Mouse (Mus musculus) liver, embryonic 15.5 days (tissue): ENCODE measurements around the gene H2-Ke6. TPM values are rescaled to one million over a fixed set of nuclear protein-coding genes. Genes with fewer than 3 reads are reported as not detected.
"Not testable (repeated sequence)": the region's sequence is repeated elsewhere in the genome, so short reads cannot be mapped to it uniquely, and the experiment has no call there.

Experiments
- ATAC-seq: fragments of 200-750 bp; cut with Nextera tagmentation; 2 replicates; pipeline ENCODE4 v1.8.0; 2017; ENCODE audit warnings: moderate number of reproducible peaks, mild to moderate bottlenecking, moderate library complexity; ENCODE audit not compliant: insufficient read depth
- H3K27ac ChIP-seq: fragments of 300-500 bp; sonication (generic); replicated peaks from 2 replicates; pipeline ENCODE4 v1.5.1; 2015; ENCODE audit warnings: mild to moderate bottlenecking, inconsistent platforms
- H3K27me3 ChIP-seq: fragments of 300-500 bp; sonication (generic); 2 replicates; pipeline ENCODE4 v1.6.1; 2015; ENCODE audit warnings: mild to moderate bottlenecking, inconsistent platforms
- H3K36me3 ChIP-seq: fragments of 300-500 bp; sonication (generic); replicated peaks from 2 replicates; pipeline ENCODE4 v1.6.1; 2015; ENCODE audit warnings: moderate library complexity, mild to moderate bottlenecking, inconsistent platforms
- H3K4me1 ChIP-seq: fragments of 300-500 bp; sonication (generic); replicated peaks from 2 replicates; pipeline ENCODE4 v1.6.1; 2015; ENCODE audit warnings: inconsistent platforms
- H3K4me2 ChIP-seq: fragments of 300-500 bp; sonication (generic); 2 replicates; pipeline ENCODE4 v1.6.1; 2015; ENCODE audit warnings: moderate library complexity, mild to moderate bottlenecking, inconsistent platforms
- H3K4me3 ChIP-seq: fragments of 300-500 bp; sonication (generic); replicated peaks from 2 replicates; pipeline ENCODE4 v1.5.1; 2015; ENCODE audit warnings: mild to moderate bottlenecking, inconsistent platforms
- H3K9ac ChIP-seq: fragments of 300-500 bp; sonication (generic); 2 replicates; pipeline ENCODE4 v1.6.1; 2015; ENCODE audit warnings: moderate library complexity, mild to moderate bottlenecking, inconsistent platforms
- H3K9me3 ChIP-seq: fragments of 300-500 bp; sonication (generic); replicated peaks from 2 replicates; pipeline ENCODE4 v1.6.1; 2016; ENCODE audit warnings: inconsistent platforms
- WGBS: fragments of 180-500 bp; shearing (Covaris S2); methylation state at CpG from one replicate; pipeline ENCODE4 v1.1.7; 2015; ENCODE audit warnings: mixed read lengths; ENCODE audit not compliant: insufficient replicate concordance; 5-methylcytosine and 5-hydroxymethylcytosine counted together
- polyA plus RNA-seq: library from polyadenylated mRNA; unstranded; fragments of >200 nt; fragmentation: Nextera tagmentation; extraction: Ambion mirVana; gene quantifications from 2 replicates; pipeline ENCODE4 v1.2.1, GENCODE M21; 2015

H2-Ke6 gene
- polyA plus RNA-seq, 1 experiment from 2014 or later: 30.7 TPM

DNA sequence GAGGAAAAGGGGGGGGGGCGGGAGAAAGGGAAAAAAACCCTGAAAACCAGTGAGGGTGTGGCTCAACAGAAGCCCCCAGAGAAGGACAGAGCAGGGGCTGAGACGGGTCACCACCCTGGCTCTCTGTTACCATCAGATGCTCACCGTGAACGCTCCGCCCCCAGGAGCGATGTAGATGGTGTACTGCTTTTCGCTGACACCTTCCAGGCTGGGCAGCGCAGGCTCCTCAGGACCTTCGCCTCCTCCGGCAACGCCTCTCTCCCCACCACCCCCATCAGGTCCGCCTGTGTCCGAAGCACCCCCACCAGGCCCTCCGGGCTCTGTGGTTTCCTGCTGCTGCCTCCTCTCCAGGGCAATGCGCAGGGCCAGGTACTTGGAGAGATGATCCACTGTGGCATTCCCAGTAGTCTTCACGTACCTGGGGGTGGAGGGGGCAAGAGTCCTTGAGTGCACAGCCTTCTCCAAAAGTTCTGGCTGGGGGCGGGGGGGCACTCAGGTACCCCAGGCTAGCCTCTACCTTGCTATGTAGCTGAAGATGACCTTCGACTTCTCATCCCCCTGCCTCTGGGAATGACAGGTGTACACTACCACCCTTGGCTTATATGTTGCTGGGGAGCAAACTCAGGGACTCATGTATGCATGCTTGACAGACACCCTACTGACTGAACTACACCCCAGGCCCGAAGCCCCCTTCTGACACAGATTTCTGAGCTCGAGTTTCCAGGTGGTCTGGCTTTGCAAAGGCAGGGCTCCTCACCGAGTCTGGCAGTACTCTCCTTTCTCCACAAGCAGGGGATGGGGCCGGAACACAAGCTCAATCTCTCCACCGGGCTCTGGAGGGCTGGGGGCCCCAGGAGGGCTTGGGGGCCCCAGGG lies 6.1 kb downstream of the H2-Ke6 start:
- peaks cover 27% of the 10 kb centered on the region for H3K36me3 ChIP-seq
- H3K27me3 ChIP-seq: peaks cover 3% of the 10 kb centered on the region; the same call in 1 of the 2 replicates
- H3K9me3 ChIP-seq: peaks cover 13% of the 10 kb centered on the region
- H3K9ac ChIP-seq: no peak overlapping the region
- peaks cover 32% of the 10 kb centered on the region for H3K4me1 ChIP-seq
- no peak for ATAC-seq
- no peak overlapping the region for H3K27ac ChIP-seq
- no peak overlapping the region for H3K4me2 ChIP-seq
- no peak overlapping the region for H3K4me3 ChIP-seq
- 83% methylated on average over 23 of the region's 23 CpGs for WGBS

DNA sequence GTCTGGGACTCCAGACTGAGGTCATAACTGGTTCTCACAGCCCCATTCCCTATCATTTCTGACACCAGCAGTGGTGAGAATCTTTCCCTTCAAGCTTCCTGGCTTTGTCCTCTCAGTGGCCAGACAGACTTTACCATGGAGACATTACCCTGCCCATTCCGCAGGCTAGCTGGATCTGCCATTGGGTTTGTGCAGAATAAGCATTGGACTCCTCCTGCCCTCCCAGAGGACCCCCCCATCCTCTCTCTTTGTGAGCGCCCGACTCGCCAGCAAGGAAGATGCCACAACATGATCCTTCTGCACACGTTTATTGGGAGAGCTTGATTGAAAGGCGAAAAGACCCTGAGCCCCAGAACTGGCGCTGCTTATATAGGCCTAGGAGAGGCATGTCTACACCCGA lies 14.4 kb downstream of the H2-Ke6 start:
- ATAC-seq: no peak
- Histone ChIP-seq H3K4me3 (no peak overlapping the region), H3K9ac (no peak overlapping the region), H3K4me2 (no peak overlapping the region), H3K36me3 (no peaks in the 10 kb centered on the region), H3K27me3 (no peaks in the 10 kb centered on the region), H3K27ac (no peak overlapping the region), H3K9me3 (no peaks in the 10 kb centered on the region), H3K4me1 (no peaks in the 10 kb centered on the region)
- WGBS: 87% methylated on average over 8 of the region's 8 CpGs

DNA sequence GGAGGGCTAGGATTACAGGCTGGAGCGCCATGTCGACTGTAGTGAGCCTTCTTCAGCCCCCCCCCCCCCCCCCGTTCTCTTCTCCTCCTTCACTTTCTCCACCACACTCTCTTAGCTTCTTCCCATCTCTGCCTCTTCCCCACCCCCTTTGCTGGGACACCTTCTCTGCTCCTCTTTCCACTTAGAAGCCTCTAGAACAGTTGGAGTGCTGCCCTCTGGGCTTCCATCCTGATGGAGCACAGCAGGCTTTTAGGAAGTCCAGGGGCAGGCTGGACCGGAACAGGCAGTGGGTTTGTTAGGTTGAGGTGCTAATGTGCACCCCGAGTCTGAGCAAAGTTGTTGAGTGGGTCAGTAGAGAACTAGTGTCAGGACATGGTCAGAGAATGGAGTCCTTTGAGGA lies 17.7 kb downstream of the H2-Ke6 start:
- Histone ChIP-seq H3K36me3 (no peaks in the 10 kb centered on the region), H3K9me3 (no peaks in the 10 kb centered on the region), H3K4me1 (no peaks in the 10 kb centered on the region), H3K27me3 (0 out of 2 replicates have a peak, but pooled peaks cover 4% of the 10 kb centered on the region), H3K27ac (no peak overlapping the region), H3K4me2 (no peak overlapping the region), H3K4me3 (no peak overlapping the region), H3K9ac (no peak overlapping the region)
- 65% methylated on average over 5 of the region's 5 CpGs for WGBS
- ATAC-seq: no peak

DNA sequence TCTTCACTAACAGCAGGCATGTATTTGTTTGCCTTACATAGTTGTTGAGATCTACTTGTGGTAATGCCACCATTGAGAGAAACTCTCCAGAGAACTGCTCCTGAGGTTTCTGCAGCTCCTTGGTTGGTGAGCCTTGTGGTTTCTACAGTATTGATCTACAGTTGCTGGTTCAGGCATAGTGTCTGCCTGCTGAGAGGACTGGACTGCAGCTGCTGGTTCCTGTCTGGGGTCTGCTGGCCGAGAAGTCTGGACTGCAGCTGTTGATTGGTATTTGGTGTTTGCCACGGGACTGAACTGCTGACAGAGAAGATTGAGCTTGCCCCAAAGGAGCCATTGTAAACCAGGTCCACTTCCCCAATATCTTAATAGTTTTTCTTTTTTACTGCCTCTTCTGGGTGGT lies 21.3 kb downstream of the H2-Ke6 start:
- Histone ChIP-seq H3K9me3 (no peaks in the 10 kb centered on the region), H3K4me3 (no peak overlapping the region), H3K4me1 (no peaks in the 10 kb centered on the region), H3K36me3 (no peaks in the 10 kb centered on the region), H3K27me3 (peaks cover 9% of the 10 kb centered on the region), H3K4me2 (no peak overlapping the region), H3K27ac (no peak overlapping the region), H3K9ac (no peak overlapping the region)
- no peak for ATAC-seq
- 26% methylated on average over 2 of the region's 2 CpGs for WGBS

DNA sequence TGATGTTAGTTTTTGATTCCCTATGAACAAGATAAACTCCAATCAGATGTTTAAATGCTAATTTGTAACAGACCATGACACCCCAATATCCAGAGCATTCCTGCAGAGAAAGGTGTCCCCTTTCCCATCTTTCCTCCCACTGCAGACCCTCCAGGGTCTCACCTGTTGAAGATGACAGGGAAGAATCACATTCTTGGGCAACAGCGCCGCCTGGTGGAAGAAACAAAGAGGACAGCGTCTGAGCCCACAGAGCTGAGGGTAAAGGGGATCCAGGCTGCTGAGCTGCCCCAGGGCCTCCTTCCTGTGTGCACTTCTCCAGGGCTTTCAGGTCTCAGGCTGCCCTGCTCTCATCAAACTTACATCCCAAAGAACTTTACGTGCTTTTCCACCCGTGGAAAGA lies 24.4 kb downstream of the H2-Ke6 start:
- H3K9me3 ChIP-seq: no peaks in the 10 kb centered on the region
- WGBS: 2% methylated on average over 5 of the region's 5 CpGs

DNA sequence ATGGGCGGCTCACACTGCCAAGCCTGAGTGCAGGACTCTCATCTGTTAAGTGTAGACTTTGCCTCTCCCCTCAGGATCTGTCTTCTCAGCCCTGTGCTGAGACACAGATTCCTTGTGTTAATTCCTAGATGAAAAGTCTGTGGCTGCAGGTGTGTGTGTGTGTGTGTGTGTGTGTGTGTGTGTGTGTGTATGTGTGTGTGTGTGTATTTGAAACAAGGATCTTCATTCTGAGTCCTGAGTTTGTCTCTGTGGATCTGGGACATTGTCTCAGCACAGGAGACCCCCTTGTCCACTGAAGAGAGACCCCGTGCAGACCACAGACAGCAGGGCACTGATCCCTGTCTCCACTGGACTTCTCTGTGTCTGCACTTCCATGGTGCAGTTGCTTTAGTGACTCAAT lies 27.1 kb downstream of the H2-Ke6 start:
- peak overlapping the region; percentile 97 for H3K4me2 ChIP-seq
- H3K9me3 ChIP-seq, H3K27ac ChIP-seq, ATAC-seq, H3K9ac ChIP-seq, H3K36me3 ChIP-seq: not testable (repeated sequence)
- peaks cover 19% of the 10 kb centered on the region for H3K4me1 ChIP-seq
- 55% methylated on average over 2 of the region's 2 CpGs for WGBS
- peaks cover 36% of the 10 kb centered on the region for H3K27me3 ChIP-seq
- peak overlapping the region; percentile 67 for H3K4me3 ChIP-seq

More for the DNA sequence above, 24.4 kb downstream of the H2-Ke6 start:
- Histone ChIP-seq H3K27me3 (peaks cover 36% of the 10 kb centered on the region), H3K36me3 (no peaks in the 10 kb centered on the region), H3K9ac (no peak overlapping the region), H3K4me2 (no peak overlapping the region), H3K4me3 (no peak overlapping the region), H3K4me1 (peaks cover 19% of the 10 kb centered on the region), H3K27ac (no peak overlapping the region)
- no peak for ATAC-seq

DNA sequence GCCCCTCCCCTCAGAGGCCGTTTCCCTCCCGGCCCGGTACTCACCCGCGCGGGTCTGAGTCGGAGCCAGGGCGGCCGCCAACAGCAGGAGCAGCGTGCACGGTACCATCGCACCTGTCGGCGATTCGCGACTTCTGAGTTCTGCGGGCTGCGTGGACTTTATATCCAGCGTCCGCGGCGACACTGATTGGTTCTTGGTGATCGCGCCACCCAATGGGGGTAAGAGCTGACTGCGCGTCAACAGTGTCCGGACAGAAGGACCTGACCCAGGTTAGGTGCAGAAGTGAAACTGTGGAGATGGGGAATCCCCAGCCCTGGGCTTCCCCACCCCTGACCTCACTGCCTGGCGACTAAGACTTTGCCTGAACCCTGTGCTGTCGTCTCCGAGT lies 27.7 kb downstream of the H2-Ke6 start, which contains the start of gene H2-K1:
TSS of gene H2-K1 (minus strand) at position 198 of the 388 bp plus-strand sequence.
- Histone ChIP-seq H3K4me2 (peak within 1 kb of the TSS; percentile 97), H3K9ac (peak within 1 kb of the TSS; percentile 59), H3K9me3 (no peaks in the 10 kb centered on the region), H3K4me3 (peak within 1 kb of the TSS; percentile 67), H3K36me3 (peaks cover 11% of the 10 kb centered on the region), H3K27me3 (peaks cover 32% of the 10 kb centered on the region), H3K27ac (peak within 1 kb of the TSS; percentile 41; the same call in 1 of the 2 replicates), H3K4me1 (peaks cover 19% of the 10 kb centered on the region)
- under 1% methylated on average over 30 of the region's 30 CpGs for WGBS
- peak; percentile 86 for ATAC-seq

DNA sequence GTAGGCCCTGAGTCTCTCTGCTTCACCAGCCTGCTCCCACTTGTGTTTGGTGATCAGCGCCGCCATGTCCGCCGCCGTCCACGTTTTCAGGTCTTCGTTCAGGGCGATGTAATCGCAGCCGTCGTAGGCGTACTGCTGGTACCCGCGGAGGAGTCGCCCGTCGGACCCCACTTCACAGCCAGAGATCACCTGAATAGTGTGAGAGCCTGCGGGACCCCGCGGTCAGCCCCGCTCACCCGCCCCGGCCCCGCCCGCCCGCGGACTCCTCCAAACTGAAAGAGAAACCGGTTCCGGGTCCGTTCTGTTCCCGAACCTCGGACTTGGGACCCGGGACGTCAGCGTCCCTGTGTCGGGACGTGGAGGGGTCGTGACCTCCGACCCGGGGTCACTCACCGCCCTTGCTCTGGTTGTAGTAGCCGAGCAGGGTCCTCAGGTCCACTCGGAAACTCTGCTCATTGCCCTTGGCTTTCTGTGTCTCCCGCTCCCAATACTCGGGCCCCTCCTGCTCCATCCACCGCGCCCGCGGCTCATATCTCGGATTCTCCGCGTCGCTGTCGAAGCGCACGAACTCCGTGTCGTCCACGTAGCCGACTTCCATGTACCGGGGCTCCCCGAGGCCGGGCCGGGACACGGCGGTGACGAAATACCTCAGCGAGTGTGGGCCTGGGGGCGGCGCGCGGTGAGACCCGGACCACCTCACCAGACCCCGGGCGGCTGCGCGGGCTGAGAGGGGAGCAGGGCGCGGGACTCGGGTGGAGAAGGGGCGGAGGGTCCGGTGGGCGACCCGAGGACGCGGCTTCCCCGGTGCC lies 28.3 kb downstream of the H2-Ke6 start:
- ATAC-seq: peak; percentile 42
- Histone ChIP-seq H3K36me3 (peaks cover 11% of the 10 kb centered on the region), H3K27me3 (peaks cover 32% of the 10 kb centered on the region), H3K27ac (peak overlapping the region; percentile 41; the same call in 1 of the 2 replicates), H3K9ac (peak overlapping the region; percentile 59), H3K4me3 (peak overlapping the region; percentile 67), H3K9me3 (no peaks in the 10 kb centered on the region), H3K4me1 (peaks cover 19% of the 10 kb centered on the region), H3K4me2 (peak overlapping the region; percentile 97)
- under 1% methylated on average over 87 of the region's 87 CpGs for WGBS

DNA sequence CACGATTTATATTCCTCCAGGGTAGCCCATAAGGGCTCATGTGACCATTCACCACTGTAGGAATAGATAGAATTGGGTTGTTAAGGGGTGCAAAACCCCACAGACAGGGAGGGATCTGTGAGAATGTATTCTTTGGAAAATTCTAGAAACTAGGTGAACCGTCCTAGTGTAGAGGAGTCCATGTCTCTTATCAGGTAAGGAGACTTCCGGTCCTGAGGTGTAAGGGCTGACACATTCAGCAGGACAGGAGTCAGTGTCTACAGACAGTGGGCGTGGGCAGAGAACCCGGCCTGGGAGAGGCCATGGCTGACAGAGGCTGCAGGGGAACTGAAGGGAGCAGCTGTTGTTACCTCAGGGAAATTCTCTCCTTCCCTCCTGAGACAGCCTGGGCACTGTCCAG lies 29.2 kb downstream of the H2-Ke6 start:
- WGBS: 38% methylated on average over 5 of the region's 5 CpGs
- not testable (repeated sequence) for H3K9me3 ChIP-seq, H3K9ac ChIP-seq, ATAC-seq, H3K27ac ChIP-seq
- Histone ChIP-seq H3K36me3 (peaks cover 11% of the 10 kb centered on the region), H3K4me3 (peak overlapping the region; percentile 67; the same call in 1 of the 2 replicates), H3K4me1 (peaks cover 19% of the 10 kb centered on the region), H3K27me3 (peaks cover 32% of the 10 kb centered on the region), H3K4me2 (peak overlapping the region; percentile 97)

DNA sequence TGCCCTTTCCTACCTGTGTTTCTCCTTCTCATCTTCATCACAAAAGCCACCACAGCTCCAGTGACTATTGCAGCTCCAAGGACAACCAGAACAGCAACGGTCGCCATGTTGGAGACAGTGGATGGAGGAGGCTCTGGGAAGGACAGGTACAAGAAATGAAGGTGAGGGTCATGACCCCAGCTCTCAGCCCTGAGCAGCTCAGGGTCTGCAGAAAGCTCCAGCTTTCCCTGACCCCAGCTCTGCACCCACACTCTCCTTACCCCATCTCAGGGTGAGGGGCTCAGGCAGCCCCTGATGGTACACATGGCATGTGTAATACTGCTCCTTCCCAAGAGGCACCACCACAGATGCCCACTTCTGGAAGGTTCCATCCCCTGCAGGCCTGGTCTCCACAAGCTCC lies 30.8 kb downstream of the H2-Ke6 start:
- H3K36me3 ChIP-seq: peaks cover 11% of the 10 kb centered on the region
- not testable (repeated sequence) for H3K4me2 ChIP-seq, H3K9ac ChIP-seq, H3K4me3 ChIP-seq, H3K9me3 ChIP-seq, H3K27ac ChIP-seq, ATAC-seq
- H3K4me1 ChIP-seq: peaks cover 20% of the 10 kb centered on the region
- 76% methylated on average over 2 of the region's 2 CpGs for WGBS
- peaks cover 31% of the 10 kb centered on the region for H3K27me3 ChIP-seq

DNA sequence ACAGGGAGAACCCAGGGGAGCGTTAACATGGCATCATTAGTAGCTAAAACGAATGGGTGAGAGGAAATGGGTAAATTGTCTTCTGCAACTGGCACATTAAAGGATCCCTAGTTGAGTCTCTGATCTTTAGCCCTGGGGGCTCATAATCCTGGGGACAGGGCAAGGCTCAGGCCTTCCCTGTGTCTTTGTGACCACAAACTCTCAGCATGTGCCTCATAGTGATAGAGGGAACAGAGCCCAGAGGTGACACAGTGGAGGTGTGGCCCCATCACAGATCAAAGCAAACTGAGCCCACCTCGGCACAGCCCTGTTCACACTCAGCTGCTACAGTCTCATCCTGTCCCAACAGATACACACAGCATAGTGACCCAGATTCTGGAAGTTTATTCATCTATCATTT lies 32.2 kb downstream of the H2-Ke6 start:
- no peaks in the 10 kb centered on the region for H3K9me3 ChIP-seq
- no peak for ATAC-seq
- H3K9ac ChIP-seq: no peak overlapping the region
- H3K4me3 ChIP-seq: no peak overlapping the region
- no peak overlapping the region for H3K27ac ChIP-seq
- peaks cover 11% of the 10 kb centered on the region for H3K36me3 ChIP-seq
- H3K4me2 ChIP-seq: no peak overlapping the region
- 47% methylated on average over 3 of the region's 3 CpGs for WGBS
- peaks cover 18% of the 10 kb centered on the region for H3K27me3 ChIP-seq
- peaks cover 22% of the 10 kb centered on the region for H3K4me1 ChIP-seq
